Mouse (Mus musculus): ENCODE measurements around the gene Gpr156.

DNA sequence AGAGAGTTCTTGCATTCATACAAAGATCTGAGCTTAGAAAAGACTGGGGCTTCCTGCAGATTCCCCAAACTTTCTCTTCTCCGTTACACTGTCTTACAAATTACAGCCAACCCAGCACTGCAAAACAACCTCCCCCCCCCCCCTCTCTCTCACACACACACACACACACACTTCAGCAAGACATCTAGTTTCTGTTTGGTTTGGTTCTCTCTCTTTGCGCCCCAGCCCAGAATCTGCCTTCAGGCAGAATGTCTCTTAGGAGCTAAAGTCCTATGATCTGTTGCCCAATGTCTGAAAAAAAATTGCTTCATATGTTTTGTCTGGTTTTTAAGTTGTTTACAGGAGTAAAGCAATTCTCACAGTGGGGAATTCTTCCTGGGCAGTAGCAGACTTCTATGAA lies 27.4 kb downstream of the Gpr156 start:
- no peak for TF ChIP-seq CTCF (IDR thresholded peaks at IDR 0.05; ENCODE audit: low read depth)
- no peak for TF ChIP-seq EP300 (IDR thresholded peaks at IDR 0.05; ENCODE audit: low read depth)

Data from liver, postnatal 0 days (tissue).